Mouse (Mus musculus) cerebellum, adult 2 months (tissue): ENCODE data around the gene Rbms3. TPM values are rescaled to one million over a fixed set of nuclear protein-coding genes. Genes with fewer than 3 reads are reported as not detected.

Experiments used
- DNase-seq, 2 experiments: peaks; one replicate each; pipeline ENCODE4 v3.0.0; 2021
- H3K27ac ChIP-seq: fragments of 200-500 bp; 2 replicates; pipeline ENCODE4 v1.5.1; 2012; ENCODE audit warnings: low read length, control low read depth, inconsistent platforms; ENCODE audit not compliant: insufficient read depth
- H3K27me3 ChIP-seq: fragments of 200-500 bp; 2 replicates; pipeline ENCODE4 v1.6.1; 2012; ENCODE audit warnings: inconsistent platforms, mild to moderate bottlenecking, low read length, moderate library complexity; ENCODE audit not compliant: control insufficient read depth, insufficient read depth
- H3K4me1 ChIP-seq: fragments of 200-500 bp; 2 replicates; pipeline ENCODE4 v1.6.1; 2011; ENCODE audit warnings: low read length; ENCODE audit not compliant: control insufficient read depth, insufficient read depth
- H3K4me3 ChIP-seq: fragments of 200-500 bp; replicated peaks from 2 replicates; pipeline ENCODE3; 2011; ENCODE audit warnings: mild to moderate bottlenecking, low read depth, low read length, control low read depth; ENCODE audit not compliant: insufficient read depth
- CTCF ChIP-seq: fragments of 200-500 bp; IDR thresholded peaks from 2 replicates; pipeline ENCODE4 v1.5.1; 2011; ENCODE audit warnings: low read depth, mild to moderate bottlenecking, control low read depth, low read length, moderate library complexity, borderline replicate concordance; ENCODE audit not compliant: insufficient read depth
- POLR2A ChIP-seq: fragments of 200-500 bp; IDR thresholded peaks from 2 replicates; pipeline ENCODE4 v1.6.1; 2011; ENCODE audit warnings: low read length, control low read depth, borderline replicate concordance; ENCODE audit not compliant: insufficient read depth
- WGBS: fragments of 180-500 bp; shearing (Covaris S2); methylation state at CpG from one replicate; pipeline ENCODE4 v1.1.7; 2018; 5-methylcytosine and 5-hydroxymethylcytosine counted together
- polyA plus RNA-seq: library from polyadenylated mRNA; depleted of rRNA; stranded (reverse); fragments of >200 nt; gene quantifications from 2 replicates; pipeline ENCODE4 v1.2.3, GENCODE M21; 2012

The Rbms3 gene
- polyA plus RNA-seq, 1 experiment, result 13.3 TPM

DNA sequence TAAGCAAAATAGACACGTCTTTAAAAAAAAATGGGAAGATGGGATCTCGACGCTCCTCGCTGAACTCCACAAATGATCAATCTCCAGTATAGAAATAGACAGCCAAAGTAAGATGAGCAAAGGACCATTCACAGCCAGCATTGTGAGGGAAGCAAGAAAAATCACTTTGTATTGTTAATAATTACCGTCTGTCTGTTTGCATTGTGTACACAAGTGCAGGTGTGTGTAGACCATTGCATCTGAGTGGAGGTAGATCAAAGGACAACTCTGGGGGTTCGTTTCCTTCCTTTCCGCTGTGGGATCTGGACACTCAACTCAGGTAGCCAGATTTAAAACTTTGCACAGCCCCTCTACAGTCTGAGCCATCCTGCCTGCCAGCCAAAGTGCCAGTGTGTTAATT, 386.3 kb downstream of the Rbms3 start:
- H3K4me1 ChIP-seq, result no peaks in the 10 kb centered on the region
- TF ChIP-seq CTCF (no peak), POLR2A (no peak)
- no peak for DNase-seq
- 97% methylated on average over 7 of the region's 7 CpGs for WGBS
- H3K27me3 ChIP-seq, result no peaks in the 10 kb centered on the region
- no peak overlapping the region for H3K27ac ChIP-seq
- H3K4me3 ChIP-seq, result no peak overlapping the region

- no peak overlapping the region for H3K27ac ChIP-seq
- H3K27me3 ChIP-seq, result no peaks in the 10 kb centered on the region
- no peak for TF ChIP-seq CTCF
- TF ChIP-seq POLR2A, result no peak
- no peak for DNase-seq
- H3K4me1 ChIP-seq, result no peaks in the 10 kb centered on the region
- WGBS, result 86% methylated on average over 6 of the region's 6 CpGs
- no peak overlapping the region for H3K4me3 ChIP-seq
These were observed 395.0 kb downstream of the Rbms3 start for GRCm38 (mm10) chr9:117234726-117235075.

DNA sequence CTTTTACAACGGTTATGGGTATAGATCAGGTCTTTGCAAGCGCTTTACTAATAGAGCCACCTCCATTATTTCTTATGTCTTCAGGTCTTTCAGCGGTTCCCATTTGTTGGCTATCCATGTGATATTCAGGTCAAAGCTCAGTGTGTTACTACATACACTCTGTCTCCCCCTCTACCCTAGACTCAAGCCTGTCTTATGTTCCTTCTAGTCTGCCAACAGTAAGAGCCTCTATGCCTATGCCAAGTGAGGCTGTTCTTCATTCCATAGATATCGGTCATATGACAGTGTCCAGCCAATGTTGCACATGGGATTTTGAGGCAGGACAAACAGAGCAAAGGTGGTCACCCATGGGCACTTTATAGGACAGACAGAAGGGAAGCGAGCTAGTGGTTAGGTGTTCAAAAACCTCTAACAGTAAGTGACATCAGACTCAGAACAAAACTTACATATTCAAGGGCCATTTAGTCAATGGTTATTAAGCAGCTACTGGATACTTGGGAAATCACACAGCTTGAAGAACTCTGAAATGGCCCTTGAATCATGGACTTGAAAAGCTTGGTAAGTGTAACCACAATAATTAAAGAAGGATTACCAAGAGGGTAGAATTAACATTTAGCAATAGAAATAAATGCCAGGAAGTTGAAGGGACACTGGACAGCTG, 395.5 kb downstream of the Rbms3 start:
- 90% methylated on average over 5 of the region's 5 CpGs for WGBS
- TF ChIP-seq POLR2A (no peak), CTCF (no peak)
- no peak overlapping the region for H3K4me3 ChIP-seq

GRCm38 (mm10) chr9:117222741-117223140, 407.0 kb downstream of the Rbms3 start:
- Histone ChIP-seq H3K4me3 (no peak overlapping the region), H3K4me1 (no peaks in the 10 kb centered on the region), H3K27me3 (no peaks in the 10 kb centered on the region), H3K27ac (no peak overlapping the region)
- WGBS, result 81% methylated on average over 8 of the region's 8 CpGs
- TF ChIP-seq POLR2A, result no peak
- DNase-seq, result no peak

More for the DNA sequence above, 395.5 kb downstream of the Rbms3 start:
- Histone ChIP-seq H3K27me3 (no peaks in the 10 kb centered on the region), H3K4me1 (no peaks in the 10 kb centered on the region), H3K27ac (no peak overlapping the region)
- no peak for DNase-seq

- no peaks in the 10 kb centered on the region for H3K4me1 ChIP-seq
- no peak overlapping the region for H3K27ac ChIP-seq
- TF ChIP-seq POLR2A (no peak), CTCF (no peak)
- H3K27me3 ChIP-seq, result no peaks in the 10 kb centered on the region
- 71% methylated on average over 4 of the region's 4 CpGs for WGBS
- no peak for DNase-seq
- no peak overlapping the region for H3K4me3 ChIP-seq
These were observed 408.2 kb downstream of the Rbms3 start for GRCm38 (mm10) chr9:117221481-117221880.

DNA sequence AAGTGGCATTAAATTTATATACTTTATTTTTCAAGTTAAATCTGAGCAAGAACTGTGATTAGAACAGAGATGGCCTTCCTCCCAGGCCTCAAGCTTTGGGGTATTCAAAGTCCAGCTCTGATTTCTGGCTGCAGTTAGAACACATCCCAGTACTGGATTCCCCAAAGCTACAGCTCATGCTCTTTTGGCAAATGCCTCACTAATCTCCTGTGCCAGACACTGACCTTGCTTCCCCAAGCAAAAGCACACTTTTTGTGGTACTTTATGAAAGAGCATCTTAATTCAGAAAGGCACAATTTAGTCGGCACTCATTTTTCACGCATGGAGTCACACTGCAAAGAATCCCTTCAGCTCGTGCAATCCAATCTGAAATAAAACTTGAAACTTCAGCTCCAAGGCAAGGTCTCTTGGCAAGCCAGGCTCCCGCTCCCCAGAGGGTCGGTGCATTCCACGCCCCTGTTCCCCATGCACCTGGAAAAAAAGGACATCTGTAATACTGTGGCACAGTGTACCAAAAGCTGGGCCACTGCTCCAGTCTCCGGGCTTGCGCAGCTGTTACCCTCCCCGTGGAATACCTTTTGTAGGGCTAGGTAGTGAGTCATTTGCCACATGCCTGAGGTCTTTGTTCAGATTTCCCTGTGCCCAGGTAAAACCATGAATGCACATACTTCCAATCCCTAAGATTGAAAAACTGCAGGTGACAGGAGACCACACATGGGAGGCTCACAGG, 413.5 kb downstream of the Rbms3 start:
- no peak overlapping the region for H3K4me3 ChIP-seq
- H3K27ac ChIP-seq, result no peak overlapping the region
- peak in 1 of 2 experiments; percentile 1 for DNase-seq
- TF ChIP-seq POLR2A (no peak), CTCF (no peak)
- H3K27me3 ChIP-seq, result no peaks in the 10 kb centered on the region
- no peaks in the 10 kb centered on the region for H3K4me1 ChIP-seq
- WGBS, result 51% methylated on average over 9 of the region's 9 CpGs

DNA sequence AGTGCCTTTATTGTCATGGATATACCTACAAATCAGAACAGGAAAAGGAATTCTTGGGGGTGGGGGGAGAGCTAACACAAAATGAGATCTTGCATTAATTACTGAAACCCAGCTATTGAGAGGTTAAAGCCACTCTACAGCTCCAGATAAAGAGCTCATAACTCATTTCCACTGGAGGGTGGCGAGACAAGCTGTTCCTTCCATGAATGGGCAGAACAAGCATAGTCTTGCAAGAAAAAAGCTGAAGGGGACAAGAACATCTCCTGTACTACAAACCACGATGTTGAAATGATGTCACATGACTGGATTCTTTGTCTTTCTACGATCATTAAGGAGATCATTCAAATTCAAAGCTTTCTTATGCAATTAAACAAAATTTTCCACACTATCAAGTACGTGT, 417.7 kb downstream of the Rbms3 start:
- no peak for DNase-seq
- no peak for TF ChIP-seq POLR2A
- no peak for TF ChIP-seq CTCF
- H3K27me3 ChIP-seq, result no peaks in the 10 kb centered on the region
- no peak overlapping the region for H3K4me3 ChIP-seq
- H3K4me1 ChIP-seq, result no peaks in the 10 kb centered on the region
- no peak overlapping the region for H3K27ac ChIP-seq
- WGBS, result 74% methylated on average over 4 of the region's 4 CpGs

GRCm38 (mm10) chr9:117210344-117210743, 419.4 kb downstream of the Rbms3 start:
- DNase-seq, result no peak
- WGBS, result 82% methylated on average over 2 of the region's 2 CpGs
- Histone ChIP-seq H3K4me1 (no peaks in the 10 kb centered on the region), H3K27me3 (no peaks in the 10 kb centered on the region), H3K4me3 (no peak overlapping the region), H3K27ac (no peak overlapping the region)
- TF ChIP-seq CTCF, result no peak
- TF ChIP-seq POLR2A, result no peak
